ENCODE assay signal across 8 mouse cellular contexts in the genomic region with DNA sequence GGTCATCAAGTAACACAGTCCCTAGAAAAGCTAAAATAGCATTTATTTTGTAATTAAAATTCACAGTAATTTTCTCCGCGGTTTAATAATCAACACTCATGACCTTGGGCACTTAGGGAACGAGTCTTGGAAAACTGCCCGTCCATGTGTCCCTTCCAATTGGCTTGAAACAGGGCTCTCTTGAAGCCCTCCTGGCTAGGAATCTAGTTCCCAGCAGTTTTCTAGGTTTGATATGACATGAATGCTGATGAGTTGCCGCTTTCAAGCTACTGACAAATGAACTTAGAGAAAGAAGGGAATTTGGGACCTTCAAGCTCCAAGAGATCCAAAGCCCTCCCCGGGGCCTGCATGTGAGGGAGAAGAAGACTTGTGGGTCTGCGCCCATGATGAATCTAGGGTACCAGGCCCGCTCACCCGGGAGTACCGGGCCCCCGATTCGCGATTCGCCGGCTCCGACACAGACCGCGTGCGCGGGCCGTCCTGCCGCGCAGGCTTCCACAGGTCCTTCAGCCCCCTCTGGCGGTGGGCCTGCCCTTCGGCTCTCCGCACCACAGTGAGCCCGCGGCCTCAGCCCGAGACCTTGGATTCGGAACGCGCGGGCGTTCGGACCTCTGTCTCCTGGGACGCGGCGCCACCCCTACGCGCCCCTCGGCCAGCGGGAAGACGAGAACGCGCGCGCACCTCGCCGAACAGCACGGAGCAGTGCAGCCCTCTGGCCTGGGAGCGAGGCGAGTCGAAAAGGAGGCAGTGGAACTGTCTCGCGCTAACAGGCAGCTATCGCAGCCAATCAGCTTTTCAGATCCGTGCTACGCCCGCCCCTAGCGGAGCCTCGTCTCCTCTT. TPM values are rescaled to one million over a fixed set of nuclear protein-coding genes. Genes with fewer than 3 reads are reported as not detected.
DNase-seq lines count a peak whose midpoint lies in the region; ATAC-seq lines count a peak whose summit lies in the region.

A gene (plus strand): TSS at position 531 of the 841 bp plus-strand sequence.
A gene (minus strand): TSS at position 776 of the 841 bp plus-strand sequence.

- WGBS in heart, embryonic 12.5 days, result 3% methylated on average over 61 of the region's 61 CpGs
- 3% methylated on average over 61 of the region's 61 CpGs for WGBS in kidney, embryonic 16.5 days

- H3K9me3 ChIP-seq in heart, embryonic 12.5 days (replicated peaks), result no peaks in the 10 kb centered on the region
- H3K9me3 ChIP-seq in kidney, embryonic 16.5 days (ENCODE audit: low read length), result no peaks in the 10 kb centered on the region

- H3K27me3 ChIP-seq in heart, embryonic 12.5 days (replicated peaks), result no peaks in the 10 kb centered on the region
- H3K27me3 ChIP-seq in kidney, embryonic 16.5 days (ENCODE audit: insufficient read depth, low read length), result no peaks in the 10 kb centered on the region

- H3K27ac ChIP-seq in brown adipose tissue, adult 24 weeks (replicated peaks; ENCODE audit: low read depth, low read length), result peak within 1 kb of the TSS; percentile 75
- H3K27ac ChIP-seq in heart, embryonic 12.5 days (ENCODE audit: poor library complexity, severe bottlenecking), result peak within 1 kb of the TSS; percentile 73
- H3K27ac ChIP-seq in kidney, embryonic 16.5 days (ENCODE audit: low read length), result peak within 1 kb of the TSS; percentile 88

- no peaks in the 10 kb centered on the region for H3K36me3 ChIP-seq in heart, embryonic 12.5 days
- H3K36me3 ChIP-seq in kidney, embryonic 16.5 days (ENCODE audit: insufficient read depth, low read length), result no peaks in the 10 kb centered on the region

- H3K4me1 ChIP-seq in brown adipose tissue, adult 24 weeks (ENCODE audit: control insufficient read depth, insufficient read depth, insufficient read length, low read length), result no peaks in the 10 kb centered on the region
- 0 out of 2 replicates have a peak, but pooled peaks cover 3% of the 10 kb centered on the region for H3K4me1 ChIP-seq in heart, embryonic 12.5 days (replicated peaks)
- H3K4me1 ChIP-seq in kidney, embryonic 16.5 days (ENCODE audit: insufficient read depth, low read length), result 0 out of 2 replicates have a peak, but pooled peaks cover 4% of the 10 kb centered on the region

- peak within 1 kb of the TSS; percentile 70 for H3K4me2 ChIP-seq in heart, embryonic 12.5 days
- H3K4me2 ChIP-seq in kidney, embryonic 16.5 days (replicated peaks; ENCODE audit: low read depth, low read length), result peak within 1 kb of the TSS; percentile 69

- peak within 1 kb of the TSS; percentile 80 for H3K9ac ChIP-seq in heart, embryonic 12.5 days
- H3K9ac ChIP-seq in kidney, embryonic 16.5 days (replicated peaks; ENCODE audit: low read length), result peak within 1 kb of the TSS; percentile 91

- ATAC-seq in CD4-positive, CD25-positive, alpha-beta regulatory T cell, adult 4 months, result peak; percentile 99
- ATAC-seq in erythroid progenitor cell, adult 5-6 weeks (replicated peaks; ENCODE audit: low FRiP score, poor library complexity, severe bottlenecking), result peak; percentile 98
- ATAC-seq in heart, embryonic 12.5 days (ENCODE audit: insufficient number of reproducible peaks, low FRiP score), result peak; percentile 98
- peak; percentile 99 for ATAC-seq in kidney, embryonic 16.5 days (ENCODE audit: low FRiP score, low TSS enrichment)

- DNase-seq in liver, result peak; percentile 93
- DNase-seq in monocyte, adult 2 months (ENCODE audit: low read depth in 1 of 2, low spot score in 2 of 2), result peak; percentile 73 to 84
- DNase-seq in spleen, postnatal 14 days (ENCODE audit: low spot score in 2 of 2), result peak; percentile 92 to 93

- H3K4me3 ChIP-seq in brown adipose tissue, adult 24 weeks (ENCODE audit: insufficient read depth, low read depth, low read length), result peak within 1 kb of the TSS; percentile 94
- peak within 1 kb of the TSS; percentile 63 for H3K4me3 ChIP-seq in heart, embryonic 12.5 days
- peak within 1 kb of the TSS; percentile 66 for H3K4me3 ChIP-seq in kidney, embryonic 16.5 days (ENCODE audit: low read length)

RNA-seq across cellular contexts. Expression of the first gene that starts in this region (rescaled TPM):
- polyA plus RNA-seq in CD4-positive, CD25-positive, alpha-beta regulatory T cell, adult 4 months (2017; shearing (Covaris generic)), result 1 to 10 TPM in 1 of 2 experiments, under 1 TPM in 1; 0.62 to 2.0 TPM
- polyA plus RNA-seq in brown adipose tissue, adult 24 weeks (2012; ENCODE audit: insufficient read depth, insufficient read length, missing spikeins), result 2.9 and 3.2 TPM in 2 replicates
- not detected in 2 replicates for total RNA-seq in erythroid progenitor cell, adult 5-6 weeks (2015; ENCODE audit: low replicate concordance)
- total RNA-seq in erythroid progenitor cell, adult 5-6 weeks (2017; ENCODE audit: low replicate concordance), result not detected in 2 replicates
- 1.9 and 2.3 TPM in 2 replicates for polyA plus RNA-seq in heart, embryonic 12.5 days (2016; fragmentation: Nextera tagmentation; extraction: Ambion mirVana)
- 2.4 and 2.8 TPM in 2 replicates for polyA plus RNA-seq in kidney, embryonic 16.5 days (2015; fragmentation: Nextera tagmentation; extraction: Ambion mirVana)

RNA-seq across cellular contexts. Expression of the second gene that starts in this region (rescaled TPM):
- polyA plus RNA-seq in CD4-positive, CD25-positive, alpha-beta regulatory T cell, adult 4 months (2017; shearing (Covaris generic)), result 1 to 10 TPM in 1 of 2 experiments, not detected in 1; 1.3 TPM
- polyA plus RNA-seq in brown adipose tissue, adult 24 weeks (2012; ENCODE audit: insufficient read depth, insufficient read length, missing spikeins), result 14.4 and 23.9 TPM in 2 replicates
- total RNA-seq in erythroid progenitor cell, adult 5-6 weeks (2015; ENCODE audit: low replicate concordance), result not detected in 2 replicates
- 0.90 TPM in 1 of 2 replicates, not detected in the other for total RNA-seq in erythroid progenitor cell, adult 5-6 weeks (2017; ENCODE audit: low replicate concordance)
- polyA plus RNA-seq in heart, embryonic 12.5 days (2016; fragmentation: Nextera tagmentation; extraction: Ambion mirVana), result 2.0 and 2.6 TPM in 2 replicates
- 1.9 and 4.1 TPM in 2 replicates for polyA plus RNA-seq in kidney, embryonic 16.5 days (2015; fragmentation: Nextera tagmentation; extraction: Ambion mirVana)

Comparison
In these comparisons a context has a peak if more than half of its experiments do, and no peak if none do; other contexts are left out.
1. Peak in every context shown above with its lines: DNase-seq, ATAC-seq, H3K4me3 ChIP-seq and H3K27ac ChIP-seq.
2. Peak in ATAC-seq in erythroid progenitor cell, adult 5-6 weeks; RNA of the genes that start here not detected or under 1 TPM.